Mouse (Mus musculus) cortical plate, adult 2 months (tissue): ENCODE data around the gene Ddn.

Experiments used
- CTCF ChIP-seq: fragments of 200-500 bp; IDR thresholded peaks from 2 replicates; pipeline ENCODE4 v1.5.1; 2011; ENCODE audit warnings: mild to moderate bottlenecking, control low read depth, low read length; ENCODE audit not compliant: insufficient read depth; ENCODE audit errors: extremely low read depth
- POLR2A ChIP-seq: fragments of 200-500 bp; IDR thresholded peaks from 2 replicates; pipeline ENCODE4 v1.6.1; 2011; ENCODE audit warnings: mild to moderate bottlenecking, low read length, control low read depth; ENCODE audit not compliant: insufficient read depth; ENCODE audit errors: extremely low read depth

- no peak for TF ChIP-seq CTCF
- no peak for TF ChIP-seq POLR2A
These were observed 36.6 kb downstream of the Ddn start for GRCm38 (mm10) chr15:98772511-98773211.
